In genomic region chr13:111914348-111914913, GRCm38 (mm10) we compare ENCODE assay signal across 12 mouse cellular contexts.
"Had no signal": no experiment of that assay in that cellular context is flagged by ENCODE, and none has a peak within 500 bp of the region (broad histone marks: within the 10 kb centered on the region; RNA-seq: fewer than 3 reads in every experiment).

No protein-coding gene starts in this region.

- H3K36me3 ChIP-seq: kidney, embryonic 15.5 days; limb, embryonic 15.5 days; stomach, embryonic 15.5 days had no signal

- H3K4me3 ChIP-seq: kidney, embryonic 15.5 days; left cerebral cortex, adult 2 months; limb, embryonic 15.5 days; stomach, embryonic 15.5 days had no signal

- H3K9me3 ChIP-seq: kidney, embryonic 15.5 days; limb, embryonic 15.5 days; stomach, embryonic 15.5 days had no signal

- H3K4me2 ChIP-seq: kidney, embryonic 15.5 days; limb, embryonic 15.5 days; stomach, embryonic 15.5 days had no signal

- DNase-seq: kidney, adult 2 months; kidney, postnatal 14 days; lung, adult 18-20 months; right cerebral cortex, postnatal 14 days; thymus, adult 2 months; thymus, postnatal 25 days had no signal

- H3K4me1 ChIP-seq: kidney, embryonic 15.5 days; limb, embryonic 15.5 days; stomach, embryonic 15.5 days had no signal

- H3K27ac ChIP-seq: kidney, embryonic 15.5 days; left cerebral cortex, adult 2 months; limb, embryonic 15.5 days; liver, embryonic 14.5 days; stomach, embryonic 15.5 days had no signal

- H3K27me3 ChIP-seq: kidney, embryonic 15.5 days; limb, embryonic 15.5 days; stomach, embryonic 15.5 days had no signal

- ATAC-seq: midbrain, embryonic 16.5 days had no signal

- H3K9ac ChIP-seq: kidney, embryonic 15.5 days; limb, embryonic 15.5 days; liver, embryonic 14.5 days; stomach, embryonic 15.5 days had no signal
